Mouse (Mus musculus) kidney, embryonic 14.5 days (tissue): ENCODE measurements at regions not wholly inside any gene's neighbourhood (a gene's known extent, or its start where the extent isn't known, plus 50 kb on each side); places are given as distances from the start of the nearest gene placed in this dataset.
A peak's percentile ranks its signal among the peaks of the same experiment; 100 is the strongest.

Experiments
- ATAC-seq: fragments of 200-750 bp; cut with Nextera tagmentation; 2 replicates; pipeline ENCODE4 v1.8.0; 2017; ENCODE audit warnings: moderate number of reproducible peaks, mild to moderate bottlenecking, moderate TSS enrichment, moderate library complexity; ENCODE audit not compliant: low FRiP score, low TSS enrichment
- H3K27ac ChIP-seq: fragments of 300-500 bp; sonication (generic); 2 replicates; pipeline ENCODE4 v1.5.1; 2014; ENCODE audit warnings: low read depth, mild to moderate bottlenecking, low read length, moderate library complexity, mixed read lengths
- H3K27me3 ChIP-seq: fragments of 300-500 bp; sonication (generic); 2 replicates; pipeline ENCODE4 v1.6.1; 2014; ENCODE audit warnings: mild to moderate bottlenecking, low read length; ENCODE audit not compliant: control insufficient read depth, insufficient read depth
- H3K36me3 ChIP-seq: fragments of 300-500 bp; sonication (generic); 2 replicates; pipeline ENCODE4 v1.6.1; 2014; ENCODE audit warnings: low read length, mixed read lengths; ENCODE audit not compliant: control insufficient read depth, insufficient read depth
- H3K4me1 ChIP-seq: fragments of 300-500 bp; sonication (generic); 2 replicates; pipeline ENCODE4 v1.6.1; 2014; ENCODE audit warnings: low read length, mixed read lengths; ENCODE audit not compliant: control insufficient read depth, insufficient read depth
- H3K4me2 ChIP-seq: fragments of 300-500 bp; sonication (generic); replicated peaks from 2 replicates; pipeline ENCODE4 v1.6.1; 2014; ENCODE audit warnings: low read depth, mild to moderate bottlenecking, low read length
- H3K4me3 ChIP-seq: fragments of 300-500 bp; sonication (generic); 2 replicates; pipeline ENCODE4 v1.5.1; 2014; ENCODE audit warnings: mild to moderate bottlenecking, low read length
- H3K9ac ChIP-seq: fragments of 300-500 bp; sonication (generic); 2 replicates; pipeline ENCODE4 v1.6.1; 2014; ENCODE audit warnings: low read depth, mild to moderate bottlenecking, low read length, moderate library complexity
- H3K9me3 ChIP-seq: fragments of 300-500 bp; sonication (generic); 2 replicates; pipeline ENCODE4 v1.6.1; 2016; ENCODE audit warnings: low read length; ENCODE audit not compliant: control insufficient read depth
- WGBS: fragments of 180-500 bp; shearing (Covaris S2); extraction: QIAGEN DNeasy Blood & Tissue Kit; methylation state at CpG from one replicate; pipeline ENCODE4 v1.1.7; 2014; 5-methylcytosine and 5-hydroxymethylcytosine counted together

DNA sequence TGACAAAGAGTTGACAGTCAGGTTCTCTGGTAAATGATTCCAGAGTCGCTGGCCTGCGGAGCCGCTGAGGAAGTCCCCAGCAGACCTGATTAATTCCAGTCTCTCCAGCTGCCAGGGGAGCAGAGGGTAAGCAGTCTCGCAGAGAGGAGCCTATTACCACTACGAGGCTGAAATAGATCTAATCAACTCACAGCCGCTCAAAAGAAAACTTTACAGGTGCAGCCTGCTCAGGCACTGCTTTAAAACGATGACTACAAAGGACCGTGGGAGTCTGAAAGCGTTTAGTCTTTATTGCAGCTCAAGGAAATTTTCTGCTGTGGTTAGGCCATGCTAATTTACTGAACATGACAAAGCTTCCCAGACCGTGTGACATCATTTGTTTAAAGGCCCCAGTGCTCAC, 462.3 kb upstream of the Pou3f3 start:
- WGBS, result 13% methylated on average over 10 of the region's 10 CpGs
- no peak overlapping the region for H3K27ac ChIP-seq

DNA sequence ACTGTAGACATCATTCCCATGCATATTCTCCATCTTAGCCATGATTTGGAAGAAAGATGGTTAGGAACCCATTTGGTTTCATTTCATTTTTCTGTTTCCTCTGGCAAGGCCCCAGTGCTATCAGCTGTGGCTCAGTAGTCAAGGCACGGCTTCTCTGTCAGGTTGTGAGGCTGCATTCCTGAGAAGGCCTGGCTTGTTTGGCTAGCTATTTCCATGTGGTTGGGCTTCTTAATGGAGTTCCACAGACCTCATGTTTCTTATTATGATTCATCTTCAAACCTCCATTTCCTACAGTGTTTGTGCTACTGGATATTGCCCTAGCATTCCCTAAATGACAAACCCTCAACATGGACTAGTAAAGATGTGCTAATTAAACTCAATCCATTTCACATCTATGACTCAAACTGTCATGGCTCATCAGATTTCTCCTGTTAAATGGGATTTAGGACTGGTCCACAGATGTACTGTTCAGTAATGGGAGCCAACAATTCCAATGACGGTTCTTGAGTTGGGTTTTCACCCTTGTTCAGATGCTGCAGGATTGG, 459.0 kb upstream of the Pou3f3 start:
- no peak overlapping the region for H3K4me2 ChIP-seq
- H3K36me3 ChIP-seq, result no peaks in the 10 kb centered on the region
- ATAC-seq, result no peak
- no peaks in the 10 kb centered on the region for H3K27me3 ChIP-seq
- no peaks in the 10 kb centered on the region for H3K4me1 ChIP-seq
- WGBS, result 82% methylated on average over 2 of the region's 2 CpGs
- no peak overlapping the region for H3K4me3 ChIP-seq
- H3K9ac ChIP-seq, result no peak overlapping the region
- no peak overlapping the region for H3K27ac ChIP-seq
- no peaks in the 10 kb centered on the region for H3K9me3 ChIP-seq

More for the DNA sequence above, 462.3 kb upstream of the Pou3f3 start:
- ATAC-seq, result peak; percentile 73; the same call in 1 of the 2 replicates
- Histone ChIP-seq H3K4me3 (no peak overlapping the region), H3K36me3 (no peaks in the 10 kb centered on the region), H3K9ac (no peak overlapping the region), H3K4me2 (no peak overlapping the region; the same call in 1 of the 2 replicates), H3K27me3 (no peaks in the 10 kb centered on the region), H3K4me1 (no peaks in the 10 kb centered on the region), H3K9me3 (no peaks in the 10 kb centered on the region)

DNA sequence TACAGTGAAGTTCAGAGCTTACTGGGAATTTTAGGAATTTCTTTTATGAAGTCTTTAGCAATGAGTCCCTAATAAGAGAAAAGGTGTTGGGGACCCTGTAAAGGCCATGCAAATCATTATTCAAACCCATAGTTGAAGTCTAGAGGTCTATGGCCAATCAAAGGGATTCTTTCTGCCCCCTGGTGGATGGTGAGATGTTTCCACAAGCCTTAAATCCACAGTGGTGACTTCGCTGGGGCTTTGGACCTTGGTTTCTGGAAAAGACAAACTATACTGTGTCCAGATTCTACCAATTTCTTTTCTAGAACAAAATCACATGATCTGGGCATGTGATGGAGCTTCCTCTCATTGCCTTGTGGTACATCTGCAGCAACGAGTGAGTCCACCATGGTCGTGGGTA, 457.2 kb upstream of the Pou3f3 start:
- Histone ChIP-seq H3K9ac (no peak overlapping the region), H3K4me3 (no peak overlapping the region), H3K9me3 (no peaks in the 10 kb centered on the region), H3K36me3 (no peaks in the 10 kb centered on the region), H3K4me2 (no peak overlapping the region), H3K4me1 (no peaks in the 10 kb centered on the region), H3K27me3 (no peaks in the 10 kb centered on the region), H3K27ac (no peak overlapping the region)
- no peak for ATAC-seq
- 86% methylated on average over 3 of the region's 3 CpGs for WGBS

DNA sequence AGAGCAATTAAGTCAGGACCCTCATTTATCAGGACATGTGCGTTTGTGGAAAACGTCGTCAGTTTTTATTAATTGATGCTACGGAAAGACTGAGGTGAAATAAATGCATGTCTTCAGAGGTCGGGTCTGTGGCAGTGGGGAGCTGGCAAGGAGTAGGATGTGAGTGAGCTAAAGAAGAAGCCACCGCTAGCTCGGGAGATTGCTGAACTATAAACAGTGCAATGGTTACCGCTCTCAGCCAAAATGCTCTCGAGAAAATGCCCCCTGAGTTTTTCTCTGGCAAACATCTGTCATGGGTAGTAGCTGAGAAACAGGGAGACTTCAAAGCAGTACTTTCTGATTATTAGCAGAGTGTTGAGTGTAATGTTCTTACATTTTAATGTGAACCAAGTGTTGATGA, 454.4 kb upstream of the Pou3f3 start:
- Histone ChIP-seq H3K27ac (no peak overlapping the region), H3K4me2 (no peak overlapping the region), H3K9me3 (no peaks in the 10 kb centered on the region), H3K4me3 (no peak overlapping the region), H3K27me3 (no peaks in the 10 kb centered on the region), H3K9ac (no peak overlapping the region), H3K4me1 (no peaks in the 10 kb centered on the region), H3K36me3 (no peaks in the 10 kb centered on the region)
- 60% methylated on average over 9 of the region's 9 CpGs for WGBS
- no peak for ATAC-seq

DNA sequence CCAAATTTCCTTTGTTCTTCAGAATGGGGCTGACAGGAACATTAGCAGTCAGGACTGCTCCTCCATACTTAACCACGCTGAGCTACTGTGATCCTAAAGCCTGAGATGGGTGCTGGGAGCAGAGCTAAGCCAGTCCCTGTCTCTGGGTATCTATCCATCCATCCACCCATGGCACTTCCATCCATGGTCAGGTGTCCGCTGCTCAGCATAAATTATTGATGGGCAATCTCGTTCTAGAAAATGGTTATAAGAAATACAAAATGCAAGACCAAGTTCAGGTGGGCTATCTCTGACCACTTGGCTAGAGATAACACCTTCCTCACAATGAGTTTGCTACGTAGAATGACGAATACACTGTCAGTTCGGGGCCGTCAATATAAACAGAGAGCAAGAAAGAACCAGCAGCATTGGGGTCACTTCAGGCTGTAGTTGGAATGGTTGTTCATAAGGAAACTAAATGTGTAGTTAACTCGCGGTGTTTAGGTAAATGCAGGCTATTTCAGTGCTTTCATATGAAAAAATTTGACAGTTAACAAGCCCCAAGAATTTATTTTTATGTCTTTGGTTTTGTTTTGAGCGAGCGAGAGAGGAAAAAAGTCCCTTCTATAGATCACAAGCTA, 453.9 kb upstream of the Pou3f3 start:
- no peaks in the 10 kb centered on the region for H3K4me1 ChIP-seq
- no peak overlapping the region for H3K9ac ChIP-seq
- no peaks in the 10 kb centered on the region for H3K36me3 ChIP-seq
- H3K27ac ChIP-seq, result no peak overlapping the region
- ATAC-seq, result no peak
- no peak overlapping the region for H3K4me3 ChIP-seq
- H3K9me3 ChIP-seq, result no peaks in the 10 kb centered on the region
- no peaks in the 10 kb centered on the region for H3K27me3 ChIP-seq
- 91% methylated on average over 11 of the region's 11 CpGs for WGBS
- H3K4me2 ChIP-seq, result no peak overlapping the region

DNA sequence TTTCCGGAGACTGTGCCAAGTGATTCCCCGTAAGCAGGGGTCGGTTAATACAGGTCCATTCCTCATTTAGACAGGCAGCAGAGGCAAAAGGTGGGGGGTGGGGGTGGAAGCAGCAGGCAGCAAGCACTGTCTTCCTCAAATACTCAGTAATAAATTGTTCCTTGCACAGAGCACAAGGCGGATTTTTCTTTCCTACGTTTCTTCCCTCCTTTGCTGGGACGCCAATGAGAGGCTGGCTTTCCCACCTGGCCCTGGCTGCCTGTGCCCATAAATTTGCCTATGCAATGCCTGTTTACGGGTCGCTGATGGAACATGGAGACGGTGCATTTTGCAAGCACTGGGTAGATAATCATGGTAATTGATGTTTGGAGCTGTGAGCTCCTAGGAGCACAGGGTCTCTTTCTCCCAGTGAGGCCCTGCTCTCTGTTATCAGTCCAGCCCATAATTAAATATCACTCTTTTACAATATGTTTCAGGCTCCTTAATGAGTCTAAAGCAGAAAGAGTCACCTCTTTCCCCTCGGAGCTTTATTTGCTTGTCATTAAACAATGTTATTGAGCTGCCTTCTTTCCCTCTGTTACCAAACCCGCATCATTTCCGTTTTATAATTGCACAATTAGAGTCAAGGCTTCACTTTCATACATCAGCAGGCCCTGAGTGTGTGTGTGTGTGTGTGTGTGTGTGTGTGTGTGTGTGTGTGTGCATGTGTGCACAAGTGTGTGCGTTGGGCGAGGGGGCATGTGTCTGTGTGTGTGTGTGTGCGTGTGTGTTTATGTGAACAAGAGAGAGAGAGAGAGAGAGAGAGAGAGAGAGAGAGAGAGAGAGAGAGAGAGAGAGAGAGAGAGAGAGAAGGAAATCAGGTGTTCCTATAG, 452.7 kb upstream of the Pou3f3 start:
- WGBS, result 26% methylated on average over 15 of the region's 15 CpGs
- 0 out of 2 replicates have a peak, but pooled peaks have one; percentile 32 for ATAC-seq
- no peaks in the 10 kb centered on the region for H3K9me3 ChIP-seq
- H3K27ac ChIP-seq, result no peak overlapping the region
- H3K9ac ChIP-seq, result no peak overlapping the region
- H3K27me3 ChIP-seq, result no peaks in the 10 kb centered on the region
- no peak overlapping the region for H3K4me2 ChIP-seq
- no peak overlapping the region for H3K4me3 ChIP-seq
- no peaks in the 10 kb centered on the region for H3K36me3 ChIP-seq
- H3K4me1 ChIP-seq, result no peaks in the 10 kb centered on the region

DNA sequence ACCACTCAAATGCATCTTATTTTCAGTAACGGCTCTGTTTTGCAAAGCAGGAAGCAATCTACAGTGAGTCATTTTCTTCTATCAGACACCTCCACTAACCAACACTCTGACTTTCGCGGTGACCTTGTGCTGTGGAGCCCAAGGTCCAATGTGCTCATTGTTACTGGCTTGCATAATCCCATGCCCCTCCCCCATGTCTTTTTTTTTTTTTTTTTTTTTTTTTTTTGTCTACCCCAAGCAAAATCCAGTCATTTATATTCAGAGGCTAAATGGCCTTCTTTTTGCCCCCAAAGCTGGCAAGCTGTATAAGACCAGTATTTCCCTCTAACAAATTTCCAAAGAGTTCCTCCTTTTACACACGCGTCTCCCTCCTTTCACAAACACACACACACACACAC, 452.1 kb upstream of the Pou3f3 start:
- H3K4me3 ChIP-seq, result no peak overlapping the region
- H3K4me1 ChIP-seq, result no peaks in the 10 kb centered on the region
- peak overlapping the region; percentile 6; the same call in 1 of the 2 replicates for H3K4me2 ChIP-seq
- no peak overlapping the region for H3K27ac ChIP-seq
- peak; percentile 73 for ATAC-seq
- 58% methylated on average over 5 of the region's 5 CpGs for WGBS
- H3K9me3 ChIP-seq, result no peaks in the 10 kb centered on the region
- no peak overlapping the region for H3K9ac ChIP-seq
- H3K36me3 ChIP-seq, result no peaks in the 10 kb centered on the region
- H3K27me3 ChIP-seq, result no peaks in the 10 kb centered on the region

DNA sequence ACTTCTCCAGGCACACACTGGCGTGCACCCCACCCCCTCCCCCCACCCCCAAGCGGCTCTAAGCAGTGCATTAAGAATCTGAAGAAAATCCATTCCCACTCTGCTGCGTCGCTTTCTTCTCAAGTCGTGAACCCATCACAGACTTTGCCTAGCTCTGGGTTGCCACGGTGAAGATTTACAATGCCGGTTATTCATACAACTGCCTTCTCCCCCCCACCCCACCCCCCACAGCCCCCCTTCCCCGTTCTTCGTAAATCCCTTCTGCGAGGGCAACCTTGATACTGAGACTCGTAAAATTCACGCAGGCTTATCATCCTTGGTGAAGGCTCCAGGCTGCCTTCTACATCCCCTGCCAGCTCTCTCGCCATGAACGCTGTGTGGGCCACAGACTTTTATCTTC, 451.7 kb upstream of the Pou3f3 start:
- Histone ChIP-seq H3K4me1 (no peaks in the 10 kb centered on the region), H3K4me3 (no peak overlapping the region), H3K9ac (no peak overlapping the region), H3K4me2 (peak overlapping the region; percentile 6; the same call in 1 of the 2 replicates), H3K27ac (no peak overlapping the region), H3K27me3 (no peaks in the 10 kb centered on the region), H3K36me3 (no peaks in the 10 kb centered on the region), H3K9me3 (no peaks in the 10 kb centered on the region)
- ATAC-seq, result peak; percentile 73
- WGBS, result 12% methylated on average over 14 of the region's 14 CpGs

DNA sequence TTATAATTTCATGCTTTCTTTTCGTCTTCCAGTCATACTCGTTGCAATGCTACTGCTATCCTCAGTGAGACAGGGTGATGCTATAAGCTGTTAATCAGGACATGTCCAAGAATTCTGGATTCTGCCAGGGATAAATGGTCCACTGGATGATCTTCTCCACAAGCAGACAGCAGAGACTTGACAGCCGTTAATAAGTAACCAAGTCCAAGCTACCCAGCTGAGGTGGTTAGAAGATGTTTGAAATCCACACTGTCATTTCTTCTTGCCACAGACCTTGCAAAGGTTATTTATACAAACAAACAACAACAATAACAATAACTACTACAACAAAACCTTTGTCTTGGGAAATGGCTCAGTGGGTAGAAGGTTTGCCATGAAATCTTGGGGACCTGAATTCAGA, 443.2 kb upstream of the Pou3f3 start:
- no peaks in the 10 kb centered on the region for H3K27me3 ChIP-seq
- no peak overlapping the region for H3K9ac ChIP-seq
- WGBS, result 92% methylated on average over 3 of the region's 3 CpGs
- ATAC-seq, result no peak
- H3K9me3 ChIP-seq, result no peaks in the 10 kb centered on the region
- no peak overlapping the region for H3K27ac ChIP-seq
- H3K4me3 ChIP-seq, result no peak overlapping the region
- H3K4me1 ChIP-seq, result no peaks in the 10 kb centered on the region
- H3K36me3 ChIP-seq, result no peaks in the 10 kb centered on the region
- no peak overlapping the region for H3K4me2 ChIP-seq
